Mouse (Mus musculus): ENCODE results near the gene Rad9a. TPM values are rescaled to one million over a fixed set of nuclear protein-coding genes. Genes with fewer than 3 reads are reported as not detected.
"Not testable (repeated sequence)": the region's sequence is repeated elsewhere in the genome, so short reads cannot be mapped to it uniquely, and the experiment has no call there.

Rad9a gene
- 44.0 and 54.1 TPM in 2 replicates for total RNA-seq (2015; ENCODE audit: low replicate concordance)
- total RNA-seq (2017; ENCODE audit: low replicate concordance), result 27.5 and 41.6 TPM in 2 replicates

DNA sequence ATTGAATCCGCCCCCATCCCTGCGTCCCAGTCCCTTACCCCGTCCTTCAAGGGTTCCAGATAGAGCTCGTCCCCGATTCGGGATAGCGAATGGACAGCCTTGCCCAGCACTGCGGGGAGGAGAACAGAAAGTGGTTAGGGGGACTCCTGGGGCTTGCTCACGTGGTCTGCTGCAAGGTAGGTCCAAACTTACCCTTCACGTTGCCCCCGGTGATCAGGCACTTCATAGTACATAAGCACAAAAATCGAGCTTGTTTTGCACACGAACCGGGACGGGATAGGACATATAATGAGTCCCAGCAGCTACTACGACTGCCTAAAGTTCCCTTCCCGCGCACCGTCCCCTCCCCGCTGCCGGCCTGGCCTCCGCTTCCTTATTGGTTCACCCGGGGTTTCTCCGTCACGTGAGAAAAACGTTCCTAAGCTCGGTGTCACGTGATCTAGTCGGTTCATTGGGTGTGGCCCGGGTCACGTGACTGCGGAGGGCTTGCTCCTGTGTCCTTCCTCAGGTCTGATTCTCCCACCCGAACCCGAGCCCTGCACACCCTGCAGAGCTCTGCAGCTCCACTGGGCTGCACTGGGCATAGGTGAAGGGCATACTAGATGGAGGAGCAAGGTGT lies at the start of gene Rad9a:
Gene Rad9a, minus strand, starts transcription at position 372 of the 619 bp plus-strand sequence.
- ATAC-seq (replicated peaks; ENCODE audit: low FRiP score, poor library complexity, severe bottlenecking), result peak; percentile 90

DNA sequence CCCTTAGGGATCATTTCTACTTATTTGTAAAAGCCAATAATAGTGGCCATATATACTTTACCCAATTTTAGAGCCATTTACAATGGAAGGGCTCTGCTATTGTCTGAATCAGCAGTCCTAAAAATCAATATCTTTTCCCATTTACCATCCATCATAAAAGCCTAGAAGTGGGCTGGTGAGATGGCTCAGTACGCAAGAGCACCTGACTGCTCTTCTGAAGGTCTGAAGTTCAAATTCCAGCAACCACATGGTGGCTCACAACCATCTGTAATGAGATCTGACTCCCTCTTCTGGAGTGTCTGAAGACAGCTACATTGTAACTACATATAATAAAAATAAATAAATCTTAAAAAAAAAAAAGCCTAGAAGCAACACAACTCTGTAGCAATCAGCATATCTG lies 47.2 kb upstream of the Rad9a start:
- ATAC-seq (replicated peaks; ENCODE audit: low FRiP score, poor library complexity, severe bottlenecking), result not testable (repeated sequence)

DNA sequence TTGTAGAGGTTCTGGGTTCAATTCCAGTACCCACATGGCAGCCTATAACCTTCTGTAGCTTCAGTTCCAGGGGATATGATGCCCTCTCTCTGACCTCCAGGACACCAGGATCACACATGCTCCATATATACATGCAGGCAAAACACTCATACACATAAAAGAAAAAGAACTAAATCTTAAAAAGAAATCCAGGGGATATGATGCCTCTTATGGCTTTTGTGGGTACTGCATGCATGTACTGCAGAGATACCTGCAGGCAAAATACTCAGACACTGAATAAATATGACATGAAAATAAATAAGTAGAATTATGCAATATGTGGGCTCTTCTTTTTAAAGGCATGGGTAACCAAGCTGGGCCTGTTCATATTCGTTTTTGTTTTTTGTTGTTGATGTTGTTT lies 45.5 kb upstream of the Rad9a start:
- 0 out of 2 replicates have a peak, but pooled peaks have one; percentile 42 for ATAC-seq (replicated peaks; ENCODE audit: low FRiP score, poor library complexity, severe bottlenecking)

DNA sequence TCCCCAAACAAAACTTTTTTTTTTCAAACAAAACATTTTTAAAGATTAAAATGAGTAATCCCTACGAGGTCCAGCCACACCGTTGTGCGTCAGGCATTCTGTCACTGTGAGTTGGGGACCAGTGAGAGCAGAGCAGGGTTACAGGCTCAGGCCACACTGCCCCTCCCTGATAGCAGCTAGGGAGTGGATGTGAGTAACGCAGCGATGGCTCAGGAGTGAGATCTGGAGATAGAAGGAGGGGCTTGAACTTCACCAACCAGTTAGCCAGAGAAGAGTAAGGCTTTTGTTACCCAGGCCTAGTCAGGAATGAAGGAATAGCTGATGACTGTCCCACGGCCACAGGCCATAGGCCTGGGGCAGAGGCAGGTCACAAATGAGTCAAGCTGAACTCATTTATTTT lies 43.3 kb upstream of the Rad9a start:
- no peak for ATAC-seq (replicated peaks; ENCODE audit: low FRiP score, poor library complexity, severe bottlenecking)

DNA sequence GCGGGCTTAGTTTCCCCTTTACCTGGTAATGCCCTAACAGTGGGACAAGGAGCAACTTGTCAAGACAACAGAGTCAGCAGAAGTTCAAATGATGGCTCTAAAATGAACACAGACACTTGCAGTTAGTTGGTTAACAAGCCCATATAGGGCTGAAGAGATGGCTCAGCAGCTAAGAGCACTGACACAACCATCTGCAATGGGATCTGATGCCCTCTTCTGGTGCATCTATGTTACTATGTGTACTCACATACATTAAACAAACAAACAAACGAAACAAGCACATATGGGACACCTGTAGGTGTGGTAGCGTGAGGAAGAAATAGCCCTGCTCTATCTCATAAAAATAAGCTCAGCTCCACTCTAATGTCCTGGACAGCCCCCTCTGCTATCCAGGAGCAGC lies 41.0 kb upstream of the Rad9a start:
- ATAC-seq (replicated peaks; ENCODE audit: low FRiP score, poor library complexity, severe bottlenecking), result 0 out of 2 replicates have a peak, but pooled peaks have one; percentile 42

DNA sequence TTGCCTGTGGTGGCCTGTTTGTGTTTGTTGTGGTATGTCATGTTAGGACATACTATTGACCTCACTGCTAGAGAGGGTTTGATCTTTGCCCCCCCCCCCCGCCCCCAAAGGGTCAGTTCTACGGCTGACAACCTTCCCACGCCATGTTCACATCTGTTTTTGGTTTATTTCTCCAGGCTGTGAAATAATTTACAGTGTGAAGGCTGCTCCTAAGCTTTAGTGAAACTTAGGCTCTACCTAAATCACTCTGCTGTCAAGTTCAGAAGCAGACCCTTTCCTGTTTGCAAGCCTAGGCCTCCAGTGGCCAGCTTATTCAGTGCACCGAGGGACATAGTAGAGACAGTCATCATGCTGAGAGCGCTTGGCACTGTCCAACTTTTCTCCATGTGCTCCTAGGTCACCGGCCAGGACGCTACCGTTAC lies 38.8 kb upstream of the Rad9a start:
- no peak for ATAC-seq (replicated peaks; ENCODE audit: low FRiP score, poor library complexity, severe bottlenecking)

DNA sequence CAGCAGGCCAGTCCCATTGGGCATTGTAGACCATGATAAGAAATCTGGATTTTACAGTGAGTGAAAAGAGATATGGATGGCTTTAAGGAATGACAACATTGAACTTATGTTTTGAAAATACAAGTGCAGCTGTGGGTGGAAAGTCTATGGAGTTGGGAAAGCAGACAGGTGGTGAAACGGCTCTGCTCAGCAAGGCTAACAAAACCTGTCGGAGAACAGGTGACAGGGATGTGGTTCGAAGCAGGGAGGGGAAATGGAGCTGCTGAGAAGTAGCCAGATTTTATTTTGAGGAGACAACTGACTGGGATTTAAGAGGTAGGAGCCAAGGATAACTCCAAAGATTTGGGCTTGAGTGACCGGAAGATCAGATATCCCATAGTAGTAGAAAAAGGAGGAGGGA lies 33.1 kb upstream of the Rad9a start:
- no peak for ATAC-seq (replicated peaks; ENCODE audit: low FRiP score, poor library complexity, severe bottlenecking)

DNA sequence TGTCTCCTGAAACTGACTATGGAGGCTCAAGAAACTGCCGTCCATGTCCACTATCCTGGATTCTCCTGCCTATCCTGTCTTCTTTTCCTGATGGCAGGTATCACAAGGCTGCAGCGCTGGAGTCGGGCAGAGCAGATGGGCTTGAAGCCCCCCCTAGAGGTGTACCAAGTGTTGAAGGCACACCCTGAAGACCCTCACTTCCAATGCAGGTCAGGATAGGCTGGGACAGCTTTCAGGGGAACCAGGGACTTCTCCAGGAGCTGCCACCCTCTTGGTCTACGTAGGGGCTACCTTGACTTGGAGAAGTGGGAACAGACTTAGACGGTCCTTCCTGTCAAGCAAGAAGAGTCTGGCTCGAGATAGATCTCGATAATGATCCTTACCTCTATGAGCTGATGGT lies 31.2 kb upstream of the Rad9a start:
- no peak for ATAC-seq (replicated peaks; ENCODE audit: low FRiP score, poor library complexity, severe bottlenecking)

DNA sequence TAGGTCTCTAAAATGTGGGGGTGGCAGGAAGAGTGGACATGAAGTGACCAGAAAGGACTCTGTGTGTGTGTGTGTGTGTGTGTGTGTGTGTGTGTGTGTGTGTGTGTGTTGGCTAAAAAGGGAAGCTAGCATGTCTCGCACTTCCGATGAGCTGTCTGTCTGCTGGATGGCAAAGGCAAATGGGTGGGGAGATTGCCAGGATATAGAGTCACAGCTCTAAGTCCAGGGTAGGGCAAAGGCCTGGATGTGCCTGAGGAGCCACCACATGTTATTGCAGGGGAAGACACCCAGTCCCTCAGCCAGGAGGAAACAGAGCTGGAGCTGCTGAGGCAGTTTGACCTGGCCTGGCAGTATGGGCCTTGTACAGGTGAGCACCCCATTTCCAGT lies 30.7 kb upstream of the Rad9a start:
- ATAC-seq (replicated peaks; ENCODE audit: low FRiP score, poor library complexity, severe bottlenecking), result 0 out of 2 replicates have a peak, but pooled peaks have one; percentile 4

DNA sequence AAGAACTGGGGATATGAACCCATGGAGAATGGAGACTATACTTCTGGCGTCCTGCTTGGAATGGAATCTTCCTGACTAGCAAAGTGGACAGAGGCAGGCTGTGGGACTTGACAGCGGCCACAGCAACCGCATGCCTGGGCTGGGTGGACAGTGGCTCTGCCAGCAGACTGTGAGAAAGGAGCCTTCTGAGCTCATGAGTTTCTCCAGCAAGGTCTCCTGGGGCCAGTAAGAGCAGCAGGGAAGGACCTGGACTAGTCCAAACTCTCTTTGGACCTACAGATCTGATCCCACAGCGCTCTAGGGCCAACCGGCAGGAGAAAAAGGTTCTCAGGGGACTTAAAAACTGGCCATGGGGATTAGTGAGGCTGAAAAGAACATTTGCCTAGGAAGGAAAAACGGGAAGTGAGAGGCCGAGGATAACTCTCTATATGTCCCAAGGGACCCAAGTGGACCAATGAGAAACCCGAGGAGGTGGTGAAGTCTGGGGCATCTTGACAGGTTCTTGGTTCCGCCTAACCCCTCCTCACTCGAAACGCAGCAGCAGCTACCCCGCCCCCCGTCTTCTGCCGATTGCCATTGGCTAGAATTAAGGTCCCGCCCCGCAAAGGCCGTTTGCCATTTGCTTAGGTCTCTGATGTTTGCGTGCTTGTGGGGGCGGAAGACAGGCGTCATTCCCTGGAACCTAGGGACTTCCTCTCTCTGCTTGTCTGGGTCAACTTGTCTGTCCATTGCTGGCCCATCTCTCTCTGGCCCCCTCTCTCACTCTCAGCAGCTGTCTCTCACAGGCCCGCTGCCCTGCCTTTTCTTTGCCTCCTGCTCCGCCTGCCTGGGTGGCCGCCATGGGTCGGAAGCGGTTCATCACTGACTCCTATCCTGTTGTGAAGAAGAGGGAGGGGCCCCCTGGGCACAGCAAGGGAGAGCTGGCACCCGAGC lies 30.1 kb upstream of the Rad9a start, which contains the start of gene Pold4:
Gene Pold4, plus strand, starts transcription at position 647 of the 933 bp plus-strand sequence.
- peak; percentile 90 for ATAC-seq (replicated peaks; ENCODE audit: low FRiP score, poor library complexity, severe bottlenecking)

DNA sequence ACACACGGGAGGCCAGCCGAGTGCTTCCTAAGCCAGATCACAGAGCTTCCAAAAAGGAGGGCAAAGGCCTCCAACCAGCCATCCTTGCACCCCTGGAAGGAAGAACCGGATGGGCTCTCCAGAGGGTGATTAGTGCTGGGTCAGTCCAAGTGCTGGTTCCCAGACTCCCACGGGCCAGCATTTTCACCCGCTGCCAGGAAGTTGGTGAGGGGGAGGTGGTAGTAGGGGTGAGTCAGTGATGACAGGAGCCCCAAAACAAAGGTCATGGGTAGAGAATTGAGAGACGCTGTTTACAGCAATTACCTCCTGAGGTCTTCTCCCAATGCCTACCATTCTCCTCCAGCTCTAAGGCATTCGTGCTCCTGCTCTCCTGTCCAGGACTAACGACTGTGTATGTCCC lies 29.0 kb upstream of the Rad9a start:
- no peak for ATAC-seq (replicated peaks; ENCODE audit: low FRiP score, poor library complexity, severe bottlenecking)

DNA sequence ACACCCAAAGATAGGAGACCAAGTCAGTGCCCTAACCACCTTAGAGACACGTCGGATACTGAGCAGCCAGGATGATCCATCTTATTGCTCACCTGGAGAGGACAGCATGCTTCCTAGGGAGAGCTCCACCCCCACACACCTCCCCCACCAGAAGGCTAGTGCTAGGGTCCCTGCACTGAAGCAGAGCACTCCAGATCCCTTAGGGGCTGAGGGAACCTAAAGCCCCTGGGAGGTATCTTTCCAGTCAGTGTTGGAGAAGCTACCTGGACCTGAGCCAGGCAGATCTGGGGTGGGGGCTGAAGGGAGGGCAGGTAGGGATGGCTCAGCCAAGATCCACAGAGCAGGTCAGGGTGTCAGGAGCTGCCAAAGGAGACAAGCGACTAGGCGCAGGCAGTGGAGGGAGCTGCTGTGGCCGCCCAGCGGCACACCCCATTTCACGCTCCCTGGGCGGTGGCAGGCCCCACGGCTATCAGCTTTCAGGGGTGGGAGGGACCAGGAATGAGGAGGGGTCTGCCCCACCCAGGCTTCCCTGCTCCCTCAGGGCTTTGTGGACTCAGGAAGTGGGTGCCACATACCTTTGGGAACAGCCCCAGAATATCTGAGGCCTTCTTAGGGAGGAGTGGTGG lies 28.1 kb upstream of the Rad9a start:
- ATAC-seq (replicated peaks; ENCODE audit: low FRiP score, poor library complexity, severe bottlenecking), result no peak

DNA sequence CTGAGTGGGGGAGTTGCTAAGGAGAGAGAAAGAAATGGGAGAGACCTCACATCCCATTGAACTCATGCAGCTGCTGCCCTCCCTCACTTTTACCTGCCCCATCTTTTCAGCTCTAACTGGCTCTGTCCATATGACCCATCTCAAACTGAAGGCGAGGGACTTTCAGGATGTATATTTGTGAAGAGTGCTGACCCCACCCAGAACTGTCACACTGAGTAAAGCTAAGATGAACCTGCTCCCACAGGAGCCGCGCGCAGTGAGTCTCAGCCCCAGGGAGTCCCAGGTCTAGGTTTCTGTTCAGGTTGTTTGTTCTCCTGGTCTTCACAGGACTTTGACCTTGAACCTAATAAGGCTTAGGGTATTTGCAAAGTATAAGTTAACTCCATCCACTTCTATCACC lies 27.4 kb upstream of the Rad9a start:
- ATAC-seq (replicated peaks; ENCODE audit: low FRiP score, poor library complexity, severe bottlenecking), result no peak

DNA sequence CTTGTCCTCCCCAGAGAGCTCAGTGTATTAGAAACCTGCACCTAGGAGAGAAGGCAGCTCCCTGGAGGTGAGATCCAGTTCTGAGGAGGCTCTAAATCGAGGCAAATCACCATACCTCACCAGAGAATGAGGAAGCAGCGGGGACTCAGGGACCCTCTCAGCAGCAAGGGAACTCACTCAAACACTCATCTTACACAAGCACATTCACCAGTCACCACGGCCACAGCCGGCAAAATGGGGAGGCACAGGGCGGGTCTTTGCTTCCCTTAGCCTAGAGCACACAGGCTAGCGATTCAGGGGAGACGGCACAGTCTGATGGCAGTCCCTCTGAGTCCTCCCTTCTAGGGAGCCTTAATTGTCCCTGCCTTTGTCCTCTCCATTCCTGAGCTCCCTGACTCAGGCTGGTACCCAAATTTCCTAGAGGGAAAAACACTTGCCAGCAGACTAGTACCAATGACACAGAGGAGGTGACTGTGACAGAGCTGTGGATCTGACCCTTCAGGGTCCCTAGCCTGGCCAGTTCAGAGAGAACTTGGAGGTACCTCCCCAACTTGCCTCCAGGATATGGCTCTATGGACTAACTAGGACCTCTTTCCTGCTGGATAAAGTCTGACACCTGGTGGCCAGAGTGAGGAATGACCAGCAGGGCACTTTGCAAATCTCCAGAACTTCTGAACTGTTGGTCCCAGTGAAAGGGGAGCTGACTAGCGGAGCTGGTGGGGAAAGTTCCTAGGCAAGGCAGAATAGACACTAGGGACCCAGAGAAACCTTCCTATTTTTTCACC lies 26.6 kb upstream of the Rad9a start:
- peak; percentile 52 for ATAC-seq (replicated peaks; ENCODE audit: low FRiP score, poor library complexity, severe bottlenecking)

DNA sequence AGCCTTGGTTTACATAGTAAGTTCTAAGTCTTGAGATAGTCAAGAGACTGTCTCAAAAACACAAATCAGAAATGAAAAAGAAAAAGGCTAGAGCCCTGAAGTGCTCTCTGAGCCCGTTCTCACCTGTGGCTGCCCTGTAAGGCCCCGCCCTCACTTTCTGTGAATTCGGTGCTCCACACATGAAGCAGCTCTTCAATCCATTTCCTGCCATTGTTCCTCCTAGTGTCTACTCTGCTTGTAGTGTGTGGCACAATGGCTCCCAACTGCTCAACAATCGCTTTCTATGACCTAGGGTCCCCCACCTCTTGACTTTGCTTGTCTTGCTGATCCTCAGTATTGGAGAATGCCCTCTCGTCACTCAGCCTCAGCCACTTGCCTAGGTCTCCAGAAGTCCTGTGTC lies 26.0 kb upstream of the Rad9a start:
- no peak for ATAC-seq (replicated peaks; ENCODE audit: low FRiP score, poor library complexity, severe bottlenecking)

DNA sequence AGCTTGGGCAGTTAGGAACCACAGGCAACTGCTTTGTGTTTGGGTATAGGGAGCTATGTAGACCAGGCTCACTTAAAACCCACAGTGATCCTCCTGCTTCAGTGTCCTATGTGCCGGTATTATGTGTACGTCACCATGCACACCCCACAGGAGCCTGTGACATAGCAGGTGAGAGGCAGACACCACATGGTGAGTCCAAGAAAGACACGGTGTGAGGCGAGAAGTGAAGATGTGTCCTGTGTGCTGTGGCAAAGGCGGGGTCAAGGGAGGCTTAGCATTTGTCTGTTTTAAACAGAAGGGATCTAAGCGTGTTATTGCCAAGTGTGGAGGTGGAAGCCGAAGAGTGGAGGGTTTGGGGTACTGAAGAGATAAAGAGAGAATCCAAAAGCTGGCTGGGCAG lies 25.3 kb upstream of the Rad9a start:
- ATAC-seq (replicated peaks; ENCODE audit: low FRiP score, poor library complexity, severe bottlenecking), result no peak

DNA sequence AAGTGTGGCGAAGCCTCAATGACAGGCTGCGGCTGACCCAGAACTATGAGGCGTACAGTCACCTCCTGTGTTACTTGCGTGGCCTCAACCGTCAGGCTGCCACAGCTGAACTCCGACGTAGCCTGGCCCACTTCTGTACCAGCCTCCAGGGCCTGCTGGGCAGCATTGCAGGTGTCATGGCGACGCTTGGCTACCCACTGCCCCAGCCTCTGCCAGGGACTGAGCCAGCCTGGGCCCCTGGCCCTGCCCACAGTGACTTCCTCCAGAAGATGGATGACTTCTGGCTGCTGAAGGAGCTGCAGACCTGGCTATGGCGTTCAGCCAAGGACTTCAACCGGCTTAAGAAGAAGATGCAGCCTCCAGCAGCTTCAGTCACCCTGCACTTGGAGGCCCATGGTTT lies 20.7 kb upstream of the Rad9a start:
- ATAC-seq (replicated peaks; ENCODE audit: low FRiP score, poor library complexity, severe bottlenecking), result no peak

DNA sequence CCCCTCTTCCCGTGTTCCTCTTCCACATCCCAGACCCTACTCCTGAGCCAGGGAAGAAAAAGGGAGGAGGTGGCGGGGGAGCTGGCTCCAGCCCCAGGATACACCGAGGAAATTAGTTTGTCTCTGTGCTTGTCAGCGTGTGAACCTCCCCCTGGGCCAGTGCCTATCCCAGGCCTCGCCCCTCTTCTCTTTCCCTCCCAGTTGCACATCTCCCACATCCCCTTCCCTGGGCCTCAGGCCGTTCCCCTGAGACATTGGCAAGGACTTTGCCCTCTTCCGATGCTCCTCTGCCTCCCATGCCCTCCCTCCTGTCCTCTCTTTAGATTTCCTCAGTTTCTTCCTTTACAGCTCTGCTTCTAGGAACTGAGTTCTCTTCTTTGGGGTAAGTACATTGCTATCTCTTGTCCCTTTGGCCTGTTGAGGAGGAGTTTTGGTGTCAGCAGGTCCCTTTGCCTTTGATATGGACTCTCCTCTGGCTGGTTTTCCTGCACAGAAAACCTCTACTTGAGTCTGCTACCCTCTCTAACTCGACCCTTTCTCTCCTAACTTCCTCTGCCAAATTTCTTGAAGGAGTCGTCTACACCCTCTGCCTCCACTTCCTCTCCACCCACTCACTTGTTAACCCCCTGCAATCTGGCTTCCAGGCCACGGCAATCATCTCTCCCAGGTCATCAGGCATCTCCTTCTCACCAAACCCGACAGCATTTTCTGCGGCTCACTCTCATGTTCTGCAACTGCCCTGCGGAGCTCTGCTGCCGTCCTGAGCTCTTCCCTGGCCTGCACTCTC lies 19.7 kb upstream of the Rad9a start:
- ATAC-seq (replicated peaks; ENCODE audit: low FRiP score, poor library complexity, severe bottlenecking), result no peak

DNA sequence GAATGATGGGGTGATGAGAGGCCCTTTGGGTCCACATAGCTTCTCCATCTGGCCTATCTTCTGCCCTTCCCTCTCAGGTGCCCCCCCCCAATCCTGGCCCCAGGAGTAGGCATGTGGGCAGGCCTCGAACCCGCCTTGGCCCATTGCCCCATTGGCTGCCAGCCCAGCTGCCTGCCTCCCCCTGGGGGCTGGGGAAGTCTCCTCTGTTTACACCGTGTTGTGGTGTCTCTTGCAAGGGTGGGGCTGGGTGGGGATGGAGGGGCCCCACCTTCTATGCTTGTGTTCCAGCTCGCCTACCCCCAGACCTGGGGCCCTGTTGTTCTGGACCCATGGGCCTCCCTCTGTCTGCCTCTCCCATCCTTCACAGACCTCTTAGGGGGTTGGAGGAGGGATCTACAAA lies 19.0 kb upstream of the Rad9a start:
- no peak for ATAC-seq (replicated peaks; ENCODE audit: low FRiP score, poor library complexity, severe bottlenecking)

Measured in erythroid progenitor cell, adult 5-6 weeks (primary cell).